Mouse (Mus musculus): ENCODE measurements around the gene Disp1.

DNA sequence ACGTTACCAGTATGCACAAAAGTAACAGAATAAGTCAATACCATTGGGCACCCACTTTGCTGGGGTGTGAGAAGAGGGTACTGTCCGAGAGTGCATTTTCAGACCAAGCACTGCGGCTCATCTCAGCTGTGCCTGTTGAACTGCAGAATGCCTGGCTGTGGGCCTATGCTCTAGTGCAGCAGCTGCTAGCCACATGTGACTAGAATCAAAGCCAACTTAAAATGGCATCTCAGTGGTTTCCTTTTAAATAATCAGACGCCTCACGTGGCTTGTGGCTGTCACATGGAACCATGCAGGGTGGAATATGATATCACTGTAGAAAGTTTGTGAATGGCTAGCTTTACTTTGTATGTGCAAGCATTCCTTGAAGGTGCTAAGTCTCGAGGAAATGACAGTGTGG lies 172.0 kb downstream of the Disp1 start:
- TF ChIP-seq GATA1 (IDR thresholded peaks at IDR 0.05; ENCODE audit: low read length): no peak
- TF ChIP-seq TAL1 (IDR thresholded peaks at IDR 0.05; ENCODE audit: low read length): no peak
